Mouse (Mus musculus) liver, postnatal 0 days (tissue): ENCODE results near the gene Fgf6.

Experiments
- CTCF ChIP-seq: sonication (generic); IDR thresholded peaks from 2 replicates; pipeline ENCODE4 v1.5.1; 2016; ENCODE audit warnings: antibody characterized with exemption, low read depth
- EP300 ChIP-seq: IDR thresholded peaks from 2 replicates; pipeline ENCODE4 v1.6.1; 2016; ENCODE audit warnings: antibody characterized with exemption, low read depth, mild to moderate bottlenecking

DNA sequence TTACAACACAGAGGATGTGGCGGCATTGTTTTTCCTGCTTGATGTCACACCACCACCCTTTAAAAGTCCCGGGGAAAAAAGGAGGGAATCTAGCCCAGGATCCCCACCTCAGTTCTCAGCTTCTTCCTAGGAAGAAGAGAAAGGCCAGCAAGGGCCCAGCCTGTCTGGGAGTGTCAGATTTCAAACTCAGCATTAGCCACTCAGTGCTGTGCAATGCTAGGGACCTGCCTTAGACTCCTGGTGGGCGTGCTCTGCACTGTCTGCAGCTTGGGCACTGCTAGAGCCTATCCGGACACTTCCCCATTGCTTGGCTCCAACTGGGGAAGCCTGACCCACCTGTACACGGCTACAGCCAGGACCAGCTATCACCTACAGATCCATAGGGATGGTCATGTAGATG, 57.4 kb downstream of the Fgf6 start, which contains the start of gene Fgf23:
- TF ChIP-seq CTCF: no peak
- TF ChIP-seq EP300: no peak
